Mouse (Mus musculus) ES-E14 (cell line): ENCODE measurements at regions not wholly inside any gene's neighbourhood (a gene's known extent, or its start where the extent isn't known, plus 50 kb on each side); places are given as distances from the start of the nearest gene placed in this dataset.

Experiments
- HCFC1 ChIP-seq: IDR thresholded peaks from 2 replicates; pipeline ENCODE4 v1.6.1; 2012; ENCODE audit warnings: low read length, inconsistent platforms, borderline replicate concordance; ENCODE audit not compliant: insufficient read depth
- ZC3H11A ChIP-seq: IDR thresholded peaks from 2 replicates; pipeline ENCODE4 v1.6.1; 2012; ENCODE audit warnings: low read depth, mild to moderate bottlenecking, inconsistent platforms, low read length, borderline replicate concordance

DNA sequence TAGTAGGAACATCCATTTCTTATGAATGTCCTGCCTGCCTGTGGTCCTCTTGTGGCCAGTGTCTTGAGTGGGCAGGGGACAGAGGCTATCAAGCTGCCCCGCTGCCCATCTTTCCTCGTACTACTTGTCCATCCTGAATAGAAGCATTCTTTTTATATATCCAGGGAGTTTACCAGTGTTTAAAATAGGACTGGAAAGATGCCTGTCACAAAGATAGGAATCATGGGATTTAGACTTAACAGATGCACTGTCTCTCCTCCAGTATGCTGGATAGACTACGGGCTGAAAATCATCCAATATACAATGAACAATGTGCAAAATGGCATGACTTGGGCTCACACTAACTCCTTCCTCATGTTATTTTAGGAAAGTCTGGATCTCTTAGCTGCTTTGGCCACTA lies 51.7 kb upstream of the Syndig1 start:
- TF ChIP-seq HCFC1: no peak
- no peak for TF ChIP-seq ZC3H11A
